Mouse (Mus musculus): ENCODE data around the gene Ano8.
"Not testable (repeated sequence)": the region's sequence is repeated elsewhere in the genome, so short reads cannot be mapped to it uniquely, and the experiment has no call there.

The Ano8 gene

DNA sequence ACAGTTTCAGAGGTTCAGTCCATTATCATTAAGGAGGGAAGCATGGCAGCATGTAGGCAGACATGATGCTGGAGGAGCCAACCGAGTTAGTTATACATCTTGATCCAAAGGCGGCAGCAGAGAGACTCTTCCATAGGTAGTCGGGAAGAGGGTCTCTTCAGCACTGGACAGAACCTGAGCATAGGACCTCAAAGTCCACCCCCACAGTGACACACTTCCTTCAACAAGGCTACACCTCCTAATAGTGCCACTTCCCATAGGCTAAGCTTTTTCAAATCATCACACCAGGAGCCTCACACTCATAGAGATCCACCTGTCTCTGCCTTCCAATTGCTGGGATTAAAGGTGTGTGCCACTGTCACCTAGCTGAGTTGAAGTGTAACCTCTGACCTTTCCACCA is 48.7 kb downstream of the Ano8 start:
- no peak for DNase-seq

DNA sequence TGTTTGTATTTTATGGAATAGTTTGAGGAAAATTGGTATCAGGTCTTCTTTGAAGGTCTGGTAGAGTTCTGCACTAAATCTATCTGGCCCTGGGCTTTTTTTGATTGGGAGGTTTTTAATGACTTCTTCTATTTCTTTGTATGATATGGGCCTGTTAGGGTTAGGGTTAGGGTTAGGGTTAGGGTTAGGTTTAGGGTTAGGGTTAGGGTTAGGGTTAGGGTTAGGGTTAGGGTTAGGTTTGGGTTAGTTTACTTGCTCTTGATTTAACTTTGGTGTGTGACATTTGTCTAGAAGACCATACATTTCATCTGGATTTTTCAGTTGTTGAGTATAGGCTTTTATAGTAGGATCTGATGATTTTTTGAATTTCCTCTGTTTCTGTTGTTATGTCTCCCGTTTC is 52.8 kb downstream of the Ano8 start:
- not testable (repeated sequence) for DNase-seq

All from embryo, embryonic 11 days (tissue).